Mouse (Mus musculus) CH12F3 (cell line): ENCODE results near the gene Chchd6.

Experiments
- in situ Hi-C: fragments of 300-500 bp; cut with MboI; formaldehyde crosslinking; loops from 2 replicates; pipeline ENCODE4 v1.14.3; 2020; ENCODE audit warnings: low sequenced_read_pairs

The Chchd6 gene

DNA sequence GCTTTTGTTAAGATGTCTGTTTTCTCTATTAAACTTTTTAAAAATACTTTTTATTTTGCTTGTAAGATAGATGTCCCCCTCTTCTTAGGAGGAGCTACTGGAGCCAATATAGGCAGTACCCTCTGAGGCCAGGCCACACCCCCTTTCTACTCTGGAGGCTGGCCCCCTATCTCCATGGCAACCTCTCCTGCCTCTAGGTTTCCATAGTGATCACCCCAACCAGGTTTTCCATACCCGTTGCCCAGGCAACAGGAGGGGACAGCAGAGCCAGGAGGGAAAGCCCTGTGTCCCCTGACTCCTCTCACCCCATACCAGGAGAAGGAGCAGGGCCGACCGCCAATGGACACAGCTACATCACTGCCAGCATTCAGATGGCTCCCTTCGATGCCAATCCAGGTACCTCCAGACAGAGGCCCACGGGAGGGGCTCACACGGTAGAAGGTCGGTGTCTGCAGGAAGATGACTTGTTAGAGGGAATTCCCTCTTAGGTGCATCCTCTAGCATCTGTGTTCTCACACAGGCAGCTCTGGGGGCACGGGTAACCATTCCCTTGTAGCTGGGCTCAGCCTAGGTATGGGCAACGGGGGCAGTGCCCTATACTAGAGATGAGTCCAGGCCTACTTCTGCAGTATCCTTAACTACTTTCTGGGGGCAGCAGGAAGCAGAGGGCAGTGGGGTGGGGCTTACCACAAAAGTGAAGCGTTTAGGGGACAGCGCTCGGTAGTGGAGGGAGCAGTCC is 261.3 kb downstream of the Chchd6 start:
- in situ Hi-C loops, result no loop called here
